Mouse (Mus musculus) hindbrain, embryonic 14.5 days (tissue): ENCODE measurements around the gene Ttc28. TPM values are rescaled to one million over a fixed set of nuclear protein-coding genes. Genes with fewer than 3 reads are reported as not detected.

Source experiments
- microRNA counts: library from miRNA; unstranded; fragments of <30 nt; microRNA quantifications from one replicate; lab custom pipeline; 2016
- microRNA-seq: library from miRNA; unstranded; fragments of <30 nt; microRNA quantifications from one replicate; pipeline ENCODE4, GENCODE M21; 2016
- polyA plus RNA-seq: library from polyadenylated mRNA; unstranded; fragments of >200 nt; fragmentation: Nextera tagmentation; extraction: Ambion mirVana; gene quantifications from 2 replicates; pipeline ENCODE4 v1.2.1, GENCODE M21; 2014

Gene Ttc28
- polyA plus RNA-seq, 1 experiment from 2014 or later, result 30.0 TPM

MicroRNAs within 50 kb of the gene (microRNA counts, 519-probe panel; counts per million panel counts)
- not detected for microRNA mmu-miR-701 (lab: Ali Mortazavi, UCI)

Small RNA genes within 50 kb of the gene (microRNA-seq; reads per million reads assigned to microRNA genes)
- 157 reads per million, percentile 56 among the genes with 10 or more reads in this experiment for gene Mir701

Other genes with a start within 250 kb of the Ttc28 start
- gene Noc4l, start 226.4 kb upstream of the Ttc28 start, polyA plus RNA-seq, result 32.8 and 33.9 TPM in 2 replicates
- gene Ddx51, start 226.4 kb upstream of the Ttc28 start, polyA plus RNA-seq, result 20.4 and 21.4 TPM in 2 replicates
- gene Ep400, start 109.1 kb upstream of the Ttc28 start, polyA plus RNA-seq, result 43.3 and 45.5 TPM in 2 replicates
- gene Pus1, start 99.1 kb upstream of the Ttc28 start, polyA plus RNA-seq, result 9.8 and 11.5 TPM in 2 replicates
- 48.9 and 49.6 TPM in 2 replicates for gene Ulk1, start 69.7 kb upstream of the Ttc28 start, polyA plus RNA-seq
- 7.8 and 10.3 TPM in 2 replicates for gene Hscb, start 40.0 kb upstream of the Ttc28 start, polyA plus RNA-seq
- gene Chek2, start 39.8 kb upstream of the Ttc28 start, polyA plus RNA-seq, result 5.4 and 5.9 TPM in 2 replicates